Mouse (Mus musculus) neural tube, embryonic 13.5 days (tissue): ENCODE results near the gene Grk4. TPM values are rescaled to one million over a fixed set of nuclear protein-coding genes. Genes with fewer than 3 reads are reported as not detected.
"Not testable (repeated sequence)": the region's sequence is repeated elsewhere in the genome, so short reads cannot be mapped to it uniquely, and the experiment has no call there.

Source experiments
- ATAC-seq: fragments of 200-750 bp; cut with Nextera tagmentation; 2 replicates; pipeline ENCODE4 v1.8.0; 2017; ENCODE audit warnings: low read depth, mild to moderate bottlenecking, moderate TSS enrichment, moderate library complexity
- H3K27ac ChIP-seq: fragments of 300-500 bp; sonication (generic); replicated peaks from 2 replicates; pipeline ENCODE4 v1.5.1; 2015; ENCODE audit warnings: moderate library complexity, mild to moderate bottlenecking, inconsistent platforms
- H3K27me3 ChIP-seq: fragments of 300-500 bp; sonication (generic); 2 replicates; pipeline ENCODE4 v1.6.1; 2015; ENCODE audit warnings: mild to moderate bottlenecking, inconsistent platforms
- H3K36me3 ChIP-seq: fragments of 300-500 bp; sonication (generic); 2 replicates; pipeline ENCODE4 v1.6.1; 2015; ENCODE audit warnings: mild to moderate bottlenecking, inconsistent platforms
- H3K4me1 ChIP-seq: fragments of 300-500 bp; sonication (generic); replicated peaks from 2 replicates; pipeline ENCODE4 v1.6.1; 2015; ENCODE audit warnings: inconsistent platforms
- H3K4me2 ChIP-seq: fragments of 300-500 bp; sonication (generic); 2 replicates; pipeline ENCODE4 v1.6.1; 2015; ENCODE audit warnings: inconsistent platforms, mild to moderate bottlenecking, moderate library complexity
- H3K4me3 ChIP-seq: fragments of 300-500 bp; sonication (generic); 2 replicates; pipeline ENCODE4 v1.5.1; 2015; ENCODE audit warnings: mild to moderate bottlenecking, inconsistent platforms
- H3K9ac ChIP-seq: fragments of 300-500 bp; sonication (generic); 2 replicates; pipeline ENCODE4 v1.6.1; 2015; ENCODE audit warnings: moderate library complexity, mild to moderate bottlenecking, inconsistent platforms
- H3K9me3 ChIP-seq: fragments of 300-500 bp; sonication (generic); 2 replicates; pipeline ENCODE4 v1.6.1; 2016; ENCODE audit warnings: inconsistent platforms
- WGBS: fragments of 180-500 bp; shearing (Covaris S2); methylation state at CpG from one replicate; pipeline ENCODE4 v1.1.7; 2015; 5-methylcytosine and 5-hydroxymethylcytosine counted together
- polyA plus RNA-seq: library from polyadenylated mRNA; unstranded; fragments of >200 nt; fragmentation: Nextera tagmentation; extraction: Ambion mirVana; gene quantifications from 2 replicates; pipeline ENCODE4 v1.2.1, GENCODE M21; 2015

Gene Grk4
- polyA plus RNA-seq, 1 experiment from 2014 or later, result 2.5 TPM

DNA sequence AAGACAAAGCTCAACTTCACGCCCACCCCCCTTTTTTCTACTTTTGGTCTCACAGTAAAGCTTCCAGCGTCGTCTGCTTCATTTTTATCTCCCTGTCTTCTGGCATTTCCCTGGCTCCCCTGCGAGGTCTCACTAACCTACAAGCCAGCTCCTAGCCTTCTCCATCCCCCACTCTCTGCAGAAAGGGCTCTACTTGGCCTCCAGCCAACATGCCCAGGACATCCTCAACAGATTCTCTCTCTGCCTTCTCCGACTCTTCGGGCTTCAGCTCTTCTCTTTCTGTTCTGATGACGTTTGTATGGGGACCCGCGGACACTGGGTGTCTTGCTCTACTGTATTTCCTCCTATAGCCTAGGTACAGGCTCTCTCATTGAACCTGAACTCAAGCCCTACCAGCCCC lies 5.3 kb upstream of the Grk4 start:
- WGBS, result 84% methylated on average over 9 of the region's 9 CpGs
- Histone ChIP-seq H3K27me3 (no peaks in the 10 kb centered on the region), H3K36me3 (peaks cover 73% of the 10 kb centered on the region), H3K9ac (no peak overlapping the region), H3K4me2 (no peak overlapping the region), H3K4me3 (no peak overlapping the region), H3K4me1 (peaks cover 9% of the 10 kb centered on the region), H3K27ac (no peak overlapping the region), H3K9me3 (no peaks in the 10 kb centered on the region)
- no peak for ATAC-seq

DNA sequence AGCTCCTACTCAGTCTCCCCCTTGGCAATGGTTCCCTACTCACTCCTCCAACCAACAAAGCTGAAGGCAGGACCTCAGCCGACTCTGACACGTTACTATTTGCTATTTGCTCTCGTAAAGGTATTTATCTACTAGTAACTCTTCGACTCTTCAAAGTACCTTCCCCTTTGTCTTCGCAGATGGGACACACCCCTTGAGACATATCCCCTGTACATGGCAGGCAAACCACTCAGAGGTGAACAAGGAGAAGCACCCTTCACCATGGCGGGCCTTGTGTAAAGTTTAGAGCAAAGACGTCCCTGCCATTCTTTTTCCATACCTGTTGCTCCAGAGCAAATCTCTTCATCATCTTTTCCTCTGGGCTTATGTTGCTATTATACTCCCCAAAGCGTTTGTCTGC lies 2.6 kb upstream of the Grk4 start:
- no peak overlapping the region for H3K27ac ChIP-seq
- H3K4me2 ChIP-seq, result no peak overlapping the region
- H3K4me1 ChIP-seq, result peaks cover 17% of the 10 kb centered on the region
- 93% methylated on average over 8 of the region's 8 CpGs for WGBS
- H3K9ac ChIP-seq, result no peak overlapping the region
- H3K27me3 ChIP-seq, result no peaks in the 10 kb centered on the region
- peaks cover 46% of the 10 kb centered on the region for H3K36me3 ChIP-seq
- no peak overlapping the region for H3K4me3 ChIP-seq
- no peak for ATAC-seq
- H3K9me3 ChIP-seq, result no peaks in the 10 kb centered on the region

- under 1% methylated on average over 57 of the region's 57 CpGs for WGBS
- Histone ChIP-seq H3K27ac (peak overlapping the region; percentile 85), H3K36me3 (peaks cover 15% of the 10 kb centered on the region), H3K4me3 (peak overlapping the region; percentile 66), H3K4me1 (peaks cover 17% of the 10 kb centered on the region), H3K4me2 (peak overlapping the region; percentile 64), H3K27me3 (no peaks in the 10 kb centered on the region), H3K9ac (peak overlapping the region; percentile 72), H3K9me3 (no peaks in the 10 kb centered on the region)
- no peak; the same call in 1 of the 2 replicates for ATAC-seq
Measured at GRCm38 (mm10) chr5:34660591-34661130, 482 bp downstream of the Grk4 start.

DNA sequence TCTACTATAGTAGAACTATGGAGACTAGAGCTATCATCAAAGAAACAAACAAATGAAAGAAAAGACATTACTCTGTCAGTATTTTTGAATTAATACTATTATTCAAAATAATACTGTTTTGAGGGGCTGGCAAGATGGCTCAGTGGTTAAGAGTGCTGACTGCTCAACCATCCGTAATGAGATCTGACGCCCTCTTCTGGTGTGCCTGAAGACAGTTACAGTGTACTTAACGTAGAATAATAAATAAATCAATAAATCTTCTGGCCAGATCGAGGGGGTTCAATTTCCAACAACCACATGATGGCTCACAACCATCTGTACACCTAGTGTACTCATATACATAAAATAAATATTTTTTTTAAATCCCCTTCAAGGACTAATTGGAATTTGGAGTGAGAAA lies 1.7 kb downstream of the Grk4 start:
- no peak for ATAC-seq
- no peak overlapping the region for H3K9ac ChIP-seq
- no peak overlapping the region for H3K4me2 ChIP-seq
- H3K27me3 ChIP-seq, result no peaks in the 10 kb centered on the region
- peaks cover 5% of the 10 kb centered on the region; the same call in 1 of the 2 replicates for H3K36me3 ChIP-seq
- no peak overlapping the region for H3K27ac ChIP-seq
- 79% methylated on average over 4 of the region's 4 CpGs for WGBS
- H3K9me3 ChIP-seq, result no peaks in the 10 kb centered on the region
- H3K4me3 ChIP-seq, result no peak overlapping the region
- H3K4me1 ChIP-seq, result peaks cover 17% of the 10 kb centered on the region

- H3K36me3 ChIP-seq, result no peaks in the 10 kb centered on the region
- H3K4me2 ChIP-seq, result no peak overlapping the region
- H3K9me3 ChIP-seq, result no peaks in the 10 kb centered on the region
- H3K9ac ChIP-seq, result no peak overlapping the region
- ATAC-seq, result no peak
- peaks cover 17% of the 10 kb centered on the region for H3K4me1 ChIP-seq
- no peaks in the 10 kb centered on the region for H3K27me3 ChIP-seq
- H3K4me3 ChIP-seq, result no peak overlapping the region
- WGBS, result 95% methylated on average over 2 of the region's 2 CpGs
- H3K27ac ChIP-seq, result no peak overlapping the region
Measured at GRCm38 (mm10) chr5:34663231-34663630, 3.1 kb downstream of the Grk4 start.

- Histone ChIP-seq H3K27me3 (no peaks in the 10 kb centered on the region), H3K9ac (no peak overlapping the region), H3K36me3 (no peaks in the 10 kb centered on the region; the same call in 1 of the 2 replicates), H3K4me3 (no peak overlapping the region), H3K4me2 (no peak overlapping the region), H3K4me1 (no peaks in the 10 kb centered on the region), H3K9me3 (no peaks in the 10 kb centered on the region), H3K27ac (no peak overlapping the region)
- ATAC-seq, result no peak
- 83% methylated on average over 2 of the region's 2 CpGs for WGBS
Measured at GRCm38 (mm10) chr5:34669493-34669892, 9.3 kb downstream of the Grk4 start.

DNA sequence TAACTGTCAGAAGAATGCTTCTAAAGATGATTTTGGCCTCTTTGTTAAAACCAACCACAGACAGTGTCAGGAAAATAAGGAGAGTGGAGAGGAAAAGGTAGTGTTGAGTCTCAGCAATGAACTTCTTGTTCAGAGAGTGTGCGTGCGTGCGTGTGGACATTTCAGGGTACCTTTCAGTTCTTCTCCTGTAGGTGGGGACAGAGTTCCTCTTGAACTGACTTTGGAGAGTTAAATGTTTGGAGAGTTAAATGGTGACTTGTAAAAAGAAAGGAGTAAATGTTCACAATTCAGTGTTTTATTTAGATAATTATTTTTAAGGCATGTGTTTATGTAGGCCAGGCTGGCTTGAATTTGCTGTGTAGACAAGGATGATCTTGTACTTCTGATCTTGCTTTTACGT lies 10.1 kb downstream of the Grk4 start:
- no peaks in the 10 kb centered on the region for H3K9me3 ChIP-seq
- no peak overlapping the region for H3K9ac ChIP-seq
- WGBS, result 84% methylated on average over 4 of the region's 4 CpGs
- H3K27ac ChIP-seq, result no peak overlapping the region
- no peak for ATAC-seq
- H3K4me1 ChIP-seq, result no peaks in the 10 kb centered on the region
- H3K27me3 ChIP-seq, result no peaks in the 10 kb centered on the region
- no peak overlapping the region for H3K4me3 ChIP-seq
- H3K4me2 ChIP-seq, result no peak overlapping the region
- no peaks in the 10 kb centered on the region; the same call in 1 of the 2 replicates for H3K36me3 ChIP-seq

- WGBS, result 97% methylated on average over 1 of the region's 1 CpGs
- H3K4me3 ChIP-seq, result no peak overlapping the region
- ATAC-seq, result no peak
- no peaks in the 10 kb centered on the region for H3K4me1 ChIP-seq
- no peaks in the 10 kb centered on the region for H3K36me3 ChIP-seq
- H3K27ac ChIP-seq, result no peak overlapping the region
- H3K27me3 ChIP-seq, result no peaks in the 10 kb centered on the region
- no peak overlapping the region for H3K9ac ChIP-seq
- no peaks in the 10 kb centered on the region for H3K9me3 ChIP-seq
- H3K4me2 ChIP-seq, result no peak overlapping the region
Measured at GRCm38 (mm10) chr5:34689868-34690267, 29.7 kb downstream of the Grk4 start.

DNA sequence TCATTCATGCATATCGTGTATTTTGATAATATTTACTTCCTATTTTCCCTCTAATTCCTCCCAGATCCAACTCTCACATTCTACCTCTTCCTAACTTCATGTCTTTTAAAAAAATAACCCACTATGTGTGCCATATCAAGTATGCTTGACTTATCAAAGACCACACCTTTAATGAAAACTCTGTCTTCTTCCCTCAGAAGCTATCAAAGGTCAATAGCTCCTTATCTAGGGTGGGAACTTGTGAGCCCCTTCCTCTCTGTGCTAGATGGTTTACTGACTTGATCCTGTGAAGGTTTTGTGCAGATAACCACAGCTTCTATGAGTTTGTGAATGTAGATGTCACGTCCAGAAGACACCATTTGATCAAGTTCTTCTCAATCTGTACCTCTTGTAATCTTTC lies 32.6 kb downstream of the Grk4 start:
- Histone ChIP-seq H3K27me3 (no peaks in the 10 kb centered on the region), H3K4me1 (no peaks in the 10 kb centered on the region), H3K27ac (no peak overlapping the region), H3K4me2 (no peak overlapping the region), H3K9ac (no peak overlapping the region), H3K4me3 (no peak overlapping the region), H3K9me3 (no peaks in the 10 kb centered on the region), H3K36me3 (no peaks in the 10 kb centered on the region)
- 64% methylated on average over 2 of the region's 2 CpGs for WGBS
- ATAC-seq, result no peak

GRCm38 (mm10) chr5:34695521-34695920 lies 35.3 kb downstream of the Grk4 start:
- Histone ChIP-seq H3K4me3 (no peak overlapping the region), H3K9me3 (no peaks in the 10 kb centered on the region), H3K4me1 (no peaks in the 10 kb centered on the region), H3K27me3 (no peaks in the 10 kb centered on the region), H3K9ac (no peak overlapping the region), H3K36me3 (no peaks in the 10 kb centered on the region), H3K27ac (no peak overlapping the region), H3K4me2 (no peak overlapping the region)
- 76% methylated on average over 5 of the region's 5 CpGs for WGBS
- ATAC-seq, result no peak

GRCm38 (mm10) chr5:34708436-34708835 lies 48.3 kb downstream of the Grk4 start:
- H3K36me3 ChIP-seq, result no peaks in the 10 kb centered on the region
- H3K27ac ChIP-seq, result no peak overlapping the region
- no peak for ATAC-seq
- 97% methylated on average over 1 of the region's 1 CpGs for WGBS
- H3K4me1 ChIP-seq, result no peaks in the 10 kb centered on the region
- H3K4me3 ChIP-seq, result no peak overlapping the region
- H3K9me3 ChIP-seq, result no peaks in the 10 kb centered on the region
- H3K27me3 ChIP-seq, result no peaks in the 10 kb centered on the region
- no peak overlapping the region for H3K4me2 ChIP-seq
- H3K9ac ChIP-seq, result no peak overlapping the region

GRCm38 (mm10) chr5:34714371-34714770 lies 54.2 kb downstream of the Grk4 start:
- H3K4me1 ChIP-seq, H3K36me3 ChIP-seq, H3K9me3 ChIP-seq, H3K27me3 ChIP-seq, ATAC-seq, H3K9ac ChIP-seq, H3K4me2 ChIP-seq, H3K27ac ChIP-seq, H3K4me3 ChIP-seq: not testable (repeated sequence)
- 76% methylated on average over 3 of the region's 3 CpGs for WGBS

DNA sequence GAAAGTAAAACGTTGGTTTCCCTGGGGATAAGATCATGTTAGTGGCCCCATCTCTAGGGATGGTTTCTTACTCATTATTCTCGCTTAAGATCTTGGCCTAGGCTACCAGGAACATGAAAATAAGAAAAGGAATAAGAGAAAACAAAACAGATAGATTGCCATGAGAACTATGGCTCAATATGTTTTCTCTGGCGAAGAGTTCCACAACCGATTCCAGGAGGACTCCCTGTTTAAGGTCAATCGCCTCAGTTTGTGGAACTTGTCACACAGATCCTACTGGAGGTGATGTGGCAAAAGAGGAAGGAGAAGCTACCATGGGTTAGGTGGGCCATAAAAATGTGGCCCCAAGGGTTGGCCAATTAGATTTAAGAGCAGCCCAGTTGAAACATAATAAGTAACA lies 54.6 kb downstream of the Grk4 start:
- Histone ChIP-seq H3K36me3 (no peaks in the 10 kb centered on the region), H3K4me1 (no peaks in the 10 kb centered on the region), H3K9me3 (no peaks in the 10 kb centered on the region), H3K27ac (no peak overlapping the region), H3K4me3 (no peak overlapping the region), H3K4me2 (no peak overlapping the region), H3K27me3 (no peaks in the 10 kb centered on the region), H3K9ac (no peak overlapping the region)
- 90% methylated on average over 5 of the region's 5 CpGs for WGBS
- no peak for ATAC-seq
